Mouse (Mus musculus) forebrain, embryonic 16.5 days (tissue): ENCODE data around the gene Sos1. TPM values are rescaled to one million over a fixed set of nuclear protein-coding genes. Genes with fewer than 3 reads are reported as not detected.

Source experiments
- ATAC-seq: fragments of 200-750 bp; cut with Nextera tagmentation; 2 replicates; pipeline ENCODE4 v1.8.0; 2017; ENCODE audit warnings: mild to moderate bottlenecking, moderate library complexity
- H3K27ac ChIP-seq: fragments of 300-500 bp; sonication (generic); 2 replicates; pipeline ENCODE4 v1.5.1; 2014; ENCODE audit warnings: low read length, control low read depth
- H3K27me3 ChIP-seq: fragments of 300-500 bp; sonication (generic); replicated peaks from 2 replicates; pipeline ENCODE4 v1.6.1; 2014; ENCODE audit warnings: low read length; ENCODE audit not compliant: control insufficient read depth, insufficient read depth
- H3K36me3 ChIP-seq: fragments of 300-500 bp; sonication (generic); 2 replicates; pipeline ENCODE4 v1.6.1; 2014; ENCODE audit not compliant: control insufficient read depth, insufficient read depth
- H3K4me1 ChIP-seq: fragments of 300-500 bp; sonication (generic); replicated peaks from 2 replicates; pipeline ENCODE4 v1.6.1; 2014; ENCODE audit warnings: low read length; ENCODE audit not compliant: control insufficient read depth, insufficient read depth
- H3K4me2 ChIP-seq: fragments of 300-500 bp; sonication (generic); 2 replicates; pipeline ENCODE4 v1.6.1; 2014; ENCODE audit warnings: mild to moderate bottlenecking, low read length, control low read depth
- H3K4me3 ChIP-seq: fragments of 300-500 bp; sonication (generic); replicated peaks from 2 replicates; pipeline ENCODE4 v1.5.1; 2014; ENCODE audit warnings: mild to moderate bottlenecking, low read length, control low read depth
- H3K9ac ChIP-seq: fragments of 300-500 bp; sonication (generic); replicated peaks from 2 replicates; pipeline ENCODE4 v1.6.1; 2014; ENCODE audit warnings: low read depth, low read length, control low read depth
- H3K9me3 ChIP-seq: fragments of 300-500 bp; sonication (generic); 2 replicates; pipeline ENCODE4 v1.6.1; 2016; ENCODE audit warnings: low read length; ENCODE audit not compliant: control insufficient read depth
- WGBS: fragments of 180-500 bp; shearing (Covaris S2); extraction: QIAGEN DNeasy Blood & Tissue Kit; methylation state at CpG from one replicate; pipeline ENCODE4 v1.1.7; 2014; 5-methylcytosine and 5-hydroxymethylcytosine counted together
- polyA plus RNA-seq: library from polyadenylated mRNA; unstranded; fragments of >200 nt; fragmentation: Nextera tagmentation; extraction: Ambion mirVana; gene quantifications from 2 replicates; pipeline ENCODE4 v1.2.1, GENCODE M21; 2015

Gene Sos1
- 7.6 TPM in 2 replicates for polyA plus RNA-seq

GRCm38 (mm10) chr17:80480031-80480854 is at the start of gene Sos1:
TSS of gene Sos1 (minus strand) at chr17:80480453.
- Histone ChIP-seq H3K36me3 (no peaks in the 10 kb centered on the region), H3K4me3 (peak within 1 kb of the TSS; percentile 81), H3K4me2 (peak within 1 kb of the TSS; percentile 87), H3K27ac (peak within 1 kb of the TSS; percentile 97), H3K27me3 (no peaks in the 10 kb centered on the region), H3K9ac (peak within 1 kb of the TSS; percentile 93), H3K4me1 (peaks cover 24% of the 10 kb centered on the region), H3K9me3 (no peaks in the 10 kb centered on the region)
- peak; percentile 84 for ATAC-seq
- 0% methylated on average over 46 of the region's 90 CpGs for WGBS

GRCm38 (mm10) chr17:80523231-80523630 is 43.0 kb upstream of the Sos1 start:
- no peak for ATAC-seq
- no peaks in the 10 kb centered on the region for H3K9me3 ChIP-seq
- H3K4me2 ChIP-seq = no peak overlapping the region
- no peaks in the 10 kb centered on the region for H3K27me3 ChIP-seq
- WGBS = 77% methylated on average over 3 of the region's 3 CpGs
- no peak overlapping the region for H3K4me3 ChIP-seq
- H3K27ac ChIP-seq = no peak overlapping the region
- H3K9ac ChIP-seq = no peak overlapping the region
- H3K36me3 ChIP-seq = no peaks in the 10 kb centered on the region
- H3K4me1 ChIP-seq = no peaks in the 10 kb centered on the region

GRCm38 (mm10) chr17:80522229-80522556 is 41.9 kb upstream of the Sos1 start:
- 29% methylated on average over 7 of the region's 7 CpGs for WGBS
- H3K9me3 ChIP-seq = no peaks in the 10 kb centered on the region
- ATAC-seq = no peak
- H3K36me3 ChIP-seq = no peaks in the 10 kb centered on the region
- H3K9ac ChIP-seq = no peak overlapping the region
- H3K4me2 ChIP-seq = no peak overlapping the region
- no peak overlapping the region for H3K4me3 ChIP-seq
- no peaks in the 10 kb centered on the region for H3K4me1 ChIP-seq
- no peaks in the 10 kb centered on the region for H3K27me3 ChIP-seq
- no peak overlapping the region for H3K27ac ChIP-seq

GRCm38 (mm10) chr17:80521521-80522228 is 41.4 kb upstream of the Sos1 start:
- Histone ChIP-seq H3K36me3 (no peaks in the 10 kb centered on the region), H3K9ac (no peak overlapping the region), H3K4me1 (no peaks in the 10 kb centered on the region), H3K4me3 (no peak overlapping the region), H3K27me3 (no peaks in the 10 kb centered on the region), H3K9me3 (no peaks in the 10 kb centered on the region), H3K4me2 (no peak overlapping the region), H3K27ac (no peak overlapping the region)
- ATAC-seq = no peak
- WGBS = 8% methylated on average over 4 of the region's 4 CpGs

- no peak for ATAC-seq
- H3K9me3 ChIP-seq = no peaks in the 10 kb centered on the region
- no peaks in the 10 kb centered on the region for H3K27me3 ChIP-seq
- H3K4me2 ChIP-seq = no peak overlapping the region
- H3K9ac ChIP-seq = no peak overlapping the region
- no peak overlapping the region for H3K4me3 ChIP-seq
- no peaks in the 10 kb centered on the region for H3K4me1 ChIP-seq
- no peaks in the 10 kb centered on the region for H3K36me3 ChIP-seq
- H3K27ac ChIP-seq = no peak overlapping the region
- 78% methylated on average over 8 of the region's 8 CpGs for WGBS
Measured at GRCm38 (mm10) chr17:80520537-80520936, 40.3 kb upstream of the Sos1 start.

GRCm38 (mm10) chr17:80518811-80519210 is 38.6 kb upstream of the Sos1 start:
- no peak overlapping the region for H3K9ac ChIP-seq
- no peak overlapping the region for H3K4me3 ChIP-seq
- H3K27me3 ChIP-seq = no peaks in the 10 kb centered on the region
- H3K9me3 ChIP-seq = no peaks in the 10 kb centered on the region
- H3K27ac ChIP-seq = no peak overlapping the region
- H3K4me2 ChIP-seq = no peak overlapping the region
- no peaks in the 10 kb centered on the region for H3K36me3 ChIP-seq
- H3K4me1 ChIP-seq = no peaks in the 10 kb centered on the region
- 96% methylated on average over 12 of the region's 12 CpGs for WGBS
- no peak for ATAC-seq

GRCm38 (mm10) chr17:80517244-80517643 is 37.0 kb upstream of the Sos1 start:
- Histone ChIP-seq H3K27ac (no peak overlapping the region), H3K4me1 (no peaks in the 10 kb centered on the region), H3K9ac (no peak overlapping the region), H3K36me3 (no peaks in the 10 kb centered on the region), H3K4me3 (no peak overlapping the region), H3K27me3 (no peaks in the 10 kb centered on the region), H3K4me2 (no peak overlapping the region), H3K9me3 (no peaks in the 10 kb centered on the region)
- 91% methylated on average over 9 of the region's 9 CpGs for WGBS
- ATAC-seq = no peak

- WGBS = 95% methylated on average over 9 of the region's 9 CpGs
- ATAC-seq = no peak
Measured at GRCm38 (mm10) chr17:80515956-80516355, 35.7 kb upstream of the Sos1 start.

GRCm38 (mm10) chr17:80515513-80515912 is 35.3 kb upstream of the Sos1 start:
- Histone ChIP-seq H3K4me2 (no peak overlapping the region), H3K4me1 (no peaks in the 10 kb centered on the region), H3K36me3 (no peaks in the 10 kb centered on the region), H3K4me3 (no peak overlapping the region), H3K9ac (no peak overlapping the region), H3K9me3 (no peaks in the 10 kb centered on the region), H3K27ac (no peak overlapping the region), H3K27me3 (no peaks in the 10 kb centered on the region)
- WGBS = 90% methylated on average over 7 of the region's 7 CpGs
- no peak for ATAC-seq

More at GRCm38 (mm10) chr17:80515956-80516355, 35.7 kb upstream of the Sos1 start:
- H3K9ac ChIP-seq = no peak overlapping the region
- no peak overlapping the region for H3K27ac ChIP-seq
- no peaks in the 10 kb centered on the region for H3K9me3 ChIP-seq
- H3K27me3 ChIP-seq = no peaks in the 10 kb centered on the region
- H3K4me1 ChIP-seq = no peaks in the 10 kb centered on the region
- no peaks in the 10 kb centered on the region for H3K36me3 ChIP-seq
- no peak overlapping the region for H3K4me2 ChIP-seq
- no peak overlapping the region for H3K4me3 ChIP-seq
